Mouse (Mus musculus) ovary, postnatal 14 days (tissue): ENCODE results near the gene Kmt2b.

ENCODE experiments used
- DNase-seq: peaks from one replicate; pipeline ENCODE4 v3.0.0; 2022; ENCODE audit warnings: low spot score

Kmt2b gene

DNA sequence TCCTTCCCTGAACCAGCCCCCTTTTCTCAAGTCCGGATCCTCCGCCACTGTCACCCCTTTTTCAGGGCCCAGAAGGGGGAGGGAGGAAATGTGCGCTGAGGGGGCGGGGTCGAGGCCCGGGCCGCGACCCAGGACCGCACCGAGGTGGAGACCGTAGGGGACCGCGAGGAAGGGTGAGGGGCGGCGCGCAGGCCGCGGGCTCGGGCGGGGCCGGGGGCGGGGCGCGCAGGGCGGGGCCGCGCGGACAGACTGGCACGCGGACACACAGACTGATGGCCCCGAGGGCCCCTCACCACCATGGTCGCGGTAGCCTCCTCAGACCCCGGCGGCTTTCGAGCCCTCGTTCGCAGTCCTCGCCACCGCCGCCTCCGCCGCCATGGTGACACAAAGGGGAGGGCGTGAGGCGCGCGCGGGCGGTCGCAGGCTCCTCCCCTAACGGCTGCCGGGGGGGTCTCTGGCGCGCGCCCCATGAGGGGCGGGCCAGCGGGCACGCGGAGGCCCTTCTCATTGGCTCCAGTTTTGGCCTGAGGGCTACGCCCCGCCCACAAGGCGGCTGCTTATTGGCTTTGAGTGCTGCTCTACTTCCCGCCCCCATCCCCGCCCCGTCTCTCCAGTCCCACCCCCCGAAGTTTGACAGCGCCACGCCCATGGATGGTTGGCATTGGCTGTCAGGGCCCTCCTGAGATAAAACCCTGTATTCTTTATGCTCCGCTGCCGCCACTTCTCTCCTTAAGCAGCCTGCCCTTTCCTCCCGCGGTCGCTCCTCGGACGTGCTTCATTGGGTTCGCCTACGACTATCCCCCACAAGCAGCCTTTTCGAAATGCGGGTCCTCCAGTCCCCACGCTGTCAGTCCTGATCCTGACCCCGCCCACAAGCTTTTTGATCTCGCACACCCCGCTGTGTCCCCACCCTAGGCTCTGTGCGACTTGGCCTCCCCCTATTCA lies 53.6 kb downstream of the Kmt2b start, which contains the start of gene Arhgap33:
Gene Arhgap33, minus strand, starts transcription at position 428 of the 945 bp plus-strand sequence.
- DNase-seq = peak; percentile 93

GRCm38 (mm10) chr7:30533941-30534632 lies 54.4 kb downstream of the Kmt2b start:
- DNase-seq = no peak

DNA sequence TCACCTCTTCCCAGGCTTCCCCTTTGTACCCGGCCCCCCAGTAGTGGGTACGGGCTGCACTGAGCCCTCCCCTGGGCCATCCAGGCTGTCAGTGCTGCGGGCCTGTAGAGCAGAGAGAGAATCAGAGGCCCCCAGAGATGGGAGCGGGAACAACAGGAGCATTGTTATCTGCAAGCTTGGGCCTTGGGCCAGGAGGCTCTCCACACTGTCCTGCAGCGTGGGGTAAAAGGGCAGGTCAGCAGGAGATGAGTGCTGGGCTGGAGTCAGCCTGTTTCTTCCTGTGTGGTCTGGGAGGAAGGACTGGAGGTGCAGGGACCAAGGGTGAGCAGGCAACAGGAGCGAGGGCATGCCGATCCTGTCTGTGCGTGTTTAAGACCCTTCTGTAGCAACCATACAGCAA lies 55.6 kb downstream of the Kmt2b start:
- DNase-seq = peak; percentile 17

- DNase-seq = no peak
Observed at GRCm38 (mm10) chr7:30531291-30531815, 57.2 kb downstream of the Kmt2b start.

GRCm38 (mm10) chr7:30526981-30527380 lies 61.5 kb downstream of the Kmt2b start:
- no peak for DNase-seq

DNA sequence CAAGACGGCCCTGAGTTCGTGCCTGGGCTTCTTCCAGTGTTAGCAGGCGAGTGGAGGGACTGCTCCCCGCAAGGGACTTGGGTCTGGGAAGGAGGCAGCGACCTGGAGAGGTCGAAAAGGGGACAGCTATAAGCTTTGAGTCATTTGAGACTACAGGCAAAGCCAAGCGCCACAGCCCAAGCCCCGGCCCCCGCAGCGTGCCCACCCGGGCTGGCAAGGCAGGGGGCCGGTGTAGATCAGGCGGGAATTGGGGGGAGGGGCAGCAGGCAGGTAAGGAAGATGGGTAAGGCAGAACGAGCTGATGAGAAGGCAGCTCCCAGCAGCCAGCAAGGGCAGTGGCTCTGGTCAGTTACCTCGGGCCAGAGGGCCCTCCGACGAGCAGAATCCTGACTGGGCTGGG lies 62.1 kb downstream of the Kmt2b start:
- DNase-seq = no peak

GRCm38 (mm10) chr7:30525954-30526353 lies 62.6 kb downstream of the Kmt2b start:
- no peak for DNase-seq

DNA sequence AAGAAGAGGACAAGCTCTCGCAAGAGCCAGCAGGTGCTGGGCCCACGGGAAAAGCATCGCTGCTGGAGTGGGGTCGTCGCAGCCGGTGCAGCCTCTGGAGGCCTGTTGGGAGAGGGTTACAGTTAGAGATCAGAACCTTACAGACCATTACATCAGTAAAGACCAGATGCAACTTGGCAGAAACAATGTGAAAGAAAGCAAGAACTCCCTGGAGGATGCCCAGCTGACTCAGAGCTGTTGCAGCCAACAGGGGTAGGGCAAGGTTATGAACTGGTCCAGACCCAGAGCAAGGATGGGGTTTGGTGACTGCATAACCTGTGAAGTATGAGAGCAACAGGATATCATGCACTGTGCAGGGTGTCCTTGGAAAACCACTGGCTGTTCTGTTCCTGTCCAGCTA lies 64.0 kb downstream of the Kmt2b start:
- no peak for DNase-seq

DNA sequence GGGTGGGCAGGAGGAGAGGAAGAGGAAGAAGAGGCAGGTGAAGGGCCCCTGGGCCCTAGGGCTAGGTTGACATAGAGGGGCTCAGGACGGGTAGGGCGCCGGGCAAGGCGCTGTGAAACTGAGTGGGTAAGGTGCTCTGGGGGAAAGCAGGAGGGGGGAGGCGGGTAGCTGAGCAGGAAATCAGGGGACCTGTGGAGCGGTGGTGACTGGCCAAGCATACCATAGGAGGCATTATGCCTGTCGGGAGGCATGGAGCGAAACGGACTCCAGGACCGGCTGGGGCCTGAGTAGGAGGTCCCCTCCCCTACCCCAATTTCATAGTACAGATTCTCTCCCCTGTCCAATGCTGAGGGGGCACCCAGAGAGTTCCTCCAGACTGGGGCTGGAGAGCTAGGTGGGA lies 65.7 kb downstream of the Kmt2b start:
- no peak for DNase-seq

GRCm38 (mm10) chr7:30520856-30521255 lies 67.7 kb downstream of the Kmt2b start:
- no peak for DNase-seq

DNA sequence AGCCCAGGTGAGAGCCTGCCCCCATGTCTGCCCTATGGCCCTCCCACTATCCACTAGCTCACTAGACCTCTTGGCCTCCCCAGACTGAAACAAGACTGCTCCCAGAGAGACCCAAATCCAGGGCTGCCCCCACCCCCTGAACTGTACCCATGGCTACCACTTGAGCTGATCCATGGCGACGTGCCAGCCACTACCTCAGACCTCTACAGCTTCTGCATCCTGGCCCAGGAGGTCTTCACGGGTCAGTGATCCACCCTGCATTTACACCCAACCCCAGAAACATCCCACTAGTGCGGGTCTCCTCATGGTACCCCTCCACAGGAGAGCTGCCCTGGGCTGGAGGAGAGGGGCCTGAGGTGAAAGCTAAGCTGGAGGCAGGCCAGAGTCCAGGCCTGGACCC lies 68.1 kb downstream of the Kmt2b start:
- no peak for DNase-seq
